Mouse (Mus musculus) midbrain, embryonic 10.5 days (tissue): ENCODE measurements at regions not wholly inside any gene's neighbourhood (a gene's known extent, or its start where the extent isn't known, plus 50 kb on each side); places are given as distances from the start of the nearest gene placed in this dataset.
A peak's percentile ranks its signal among the peaks of the same experiment; 100 is the strongest.

Source experiments
- DNase-seq: peaks from one replicate; pipeline ENCODE4 v3.0.0-alpha.2; 2017; ENCODE audit warnings: low spot score
- H3K27ac ChIP-seq: fragments of 300-500 bp; sonication (generic); replicated peaks from 2 replicates; pipeline ENCODE4 v1.5.1; 2016; ENCODE audit warnings: mild to moderate bottlenecking
- H3K27me3 ChIP-seq: fragments of 300-500 bp; sonication (generic); 2 replicates; pipeline ENCODE4 v1.6.1; 2016; ENCODE audit warnings: low read depth, mild to moderate bottlenecking; ENCODE audit not compliant: poor library complexity, severe bottlenecking
- H3K36me3 ChIP-seq: fragments of 300-500 bp; sonication (generic); 2 replicates; pipeline ENCODE4 v1.6.1; 2016; ENCODE audit warnings: mild to moderate bottlenecking, moderate library complexity
- H3K4me1 ChIP-seq: fragments of 300-500 bp; sonication (generic); 2 replicates; pipeline ENCODE4 v1.6.1; 2016
- H3K4me3 ChIP-seq: fragments of 300-500 bp; sonication (generic); 2 replicates; pipeline ENCODE4 v1.5.1; 2016; ENCODE audit warnings: mild to moderate bottlenecking, moderate library complexity
- H3K9me3 ChIP-seq: fragments of 300-500 bp; sonication (generic); replicated peaks from 2 replicates; pipeline ENCODE4 v1.6.1; 2016; ENCODE audit warnings: mild to moderate bottlenecking
- WGBS: fragments of 180-500 bp; shearing (Covaris S2); methylation state at CpG from one replicate; pipeline ENCODE4 v1.1.7; 2016; 5-methylcytosine and 5-hydroxymethylcytosine counted together

GRCm38 (mm10) chr17:64229225-64229976 lies 102.3 kb downstream of the Pja2 start:
- no peak overlapping the region for H3K4me3 ChIP-seq
- H3K9me3 ChIP-seq: no peaks in the 10 kb centered on the region
- H3K4me1 ChIP-seq: no peaks in the 10 kb centered on the region
- DNase-seq: no peak
- 83% methylated on average over 5 of the region's 5 CpGs for WGBS
- H3K27me3 ChIP-seq: no peaks in the 10 kb centered on the region
- no peaks in the 10 kb centered on the region for H3K36me3 ChIP-seq
- no peak overlapping the region for H3K27ac ChIP-seq

- peaks cover 5% of the 10 kb centered on the region for H3K4me1 ChIP-seq
- 21% methylated on average over 7 of the region's 7 CpGs for WGBS
- no peaks in the 10 kb centered on the region for H3K36me3 ChIP-seq
- no peaks in the 10 kb centered on the region for H3K9me3 ChIP-seq
- H3K27ac ChIP-seq: 0 out of 2 replicates have a peak overlapping the region, but pooled peaks have one; percentile 13
- peak; percentile 26 for DNase-seq
- H3K4me3 ChIP-seq: no peak overlapping the region
- no peaks in the 10 kb centered on the region for H3K27me3 ChIP-seq
Observed at GRCm38 (mm10) chr17:64214599-64214998, 117.1 kb downstream of the Pja2 start.

GRCm38 (mm10) chr17:64213251-64213650 lies 118.5 kb downstream of the Pja2 start:
- Histone ChIP-seq H3K27ac (no peak overlapping the region), H3K36me3 (no peaks in the 10 kb centered on the region), H3K27me3 (no peaks in the 10 kb centered on the region), H3K4me1 (peaks cover 5% of the 10 kb centered on the region), H3K4me3 (no peak overlapping the region), H3K9me3 (no peaks in the 10 kb centered on the region)
- 87% methylated on average over 4 of the region's 4 CpGs for WGBS
- DNase-seq: no peak

GRCm38 (mm10) chr17:64211281-64211680 lies 120.4 kb downstream of the Pja2 start:
- 92% methylated on average over 8 of the region's 8 CpGs for WGBS
- H3K4me1 ChIP-seq: peaks cover 5% of the 10 kb centered on the region
- H3K4me3 ChIP-seq: no peak overlapping the region
- H3K36me3 ChIP-seq: no peaks in the 10 kb centered on the region
- no peaks in the 10 kb centered on the region for H3K27me3 ChIP-seq
- no peak for DNase-seq
- no peak overlapping the region for H3K27ac ChIP-seq
- no peaks in the 10 kb centered on the region for H3K9me3 ChIP-seq

- peaks cover 9% of the 10 kb centered on the region for H3K4me1 ChIP-seq
- no peaks in the 10 kb centered on the region for H3K36me3 ChIP-seq
- H3K4me3 ChIP-seq: no peak overlapping the region
- WGBS: 85% methylated on average over 5 of the region's 5 CpGs
- H3K27me3 ChIP-seq: no peaks in the 10 kb centered on the region
- no peaks in the 10 kb centered on the region for H3K9me3 ChIP-seq
- no peak for DNase-seq
- H3K27ac ChIP-seq: no peak overlapping the region
Observed at GRCm38 (mm10) chr17:64210366-64210765, 121.3 kb downstream of the Pja2 start.

- H3K9me3 ChIP-seq: no peaks in the 10 kb centered on the region
- H3K36me3 ChIP-seq: no peaks in the 10 kb centered on the region
- H3K27me3 ChIP-seq: no peaks in the 10 kb centered on the region
- H3K4me1 ChIP-seq: peaks cover 8% of the 10 kb centered on the region
- no peak overlapping the region for H3K4me3 ChIP-seq
- WGBS: 92% methylated on average over 10 of the region's 10 CpGs
- H3K27ac ChIP-seq: no peak overlapping the region
- no peak for DNase-seq
Observed at GRCm38 (mm10) chr17:64209640-64210039, 122.1 kb downstream of the Pja2 start.

GRCm38 (mm10) chr17:64208152-64208855 lies 123.4 kb downstream of the Pja2 start:
- DNase-seq: no peak
- Histone ChIP-seq H3K27me3 (no peaks in the 10 kb centered on the region), H3K36me3 (no peaks in the 10 kb centered on the region), H3K4me3 (no peak overlapping the region), H3K4me1 (peaks cover 4% of the 10 kb centered on the region; the same call in 1 of the 2 replicates), H3K9me3 (no peaks in the 10 kb centered on the region), H3K27ac (no peak overlapping the region)
- 93% methylated on average over 13 of the region's 13 CpGs for WGBS

GRCm38 (mm10) chr17:64206196-64206718 lies 125.5 kb downstream of the Pja2 start:
- peaks cover 4% of the 10 kb centered on the region; the same call in 1 of the 2 replicates for H3K4me1 ChIP-seq
- H3K27ac ChIP-seq: no peak overlapping the region
- H3K36me3 ChIP-seq: no peaks in the 10 kb centered on the region
- no peak for DNase-seq
- H3K9me3 ChIP-seq: no peaks in the 10 kb centered on the region
- 81% methylated on average over 14 of the region's 14 CpGs for WGBS
- H3K4me3 ChIP-seq: no peak overlapping the region
- H3K27me3 ChIP-seq: no peaks in the 10 kb centered on the region

- DNase-seq: no peak
- H3K36me3 ChIP-seq: no peaks in the 10 kb centered on the region
- no peaks in the 10 kb centered on the region for H3K27me3 ChIP-seq
- WGBS: 82% methylated on average over 7 of the region's 7 CpGs
- H3K9me3 ChIP-seq: no peaks in the 10 kb centered on the region
- H3K4me1 ChIP-seq: peaks cover 4% of the 10 kb centered on the region; the same call in 1 of the 2 replicates
- H3K27ac ChIP-seq: no peak overlapping the region
- no peak overlapping the region for H3K4me3 ChIP-seq
Observed at GRCm38 (mm10) chr17:64203611-64204010, 128.1 kb downstream of the Pja2 start.

- H3K4me3 ChIP-seq: no peak overlapping the region
- H3K27ac ChIP-seq: no peak overlapping the region
- no peak for DNase-seq
- H3K4me1 ChIP-seq: peaks cover 4% of the 10 kb centered on the region; the same call in 1 of the 2 replicates
- H3K9me3 ChIP-seq: no peaks in the 10 kb centered on the region
- WGBS: 87% methylated on average over 6 of the region's 6 CpGs
- H3K27me3 ChIP-seq: no peaks in the 10 kb centered on the region
- H3K36me3 ChIP-seq: no peaks in the 10 kb centered on the region
Observed at GRCm38 (mm10) chr17:64202248-64202647, 129.5 kb downstream of the Pja2 start.

- H3K27me3 ChIP-seq: no peaks in the 10 kb centered on the region
- H3K36me3 ChIP-seq: no peaks in the 10 kb centered on the region
- H3K9me3 ChIP-seq: no peaks in the 10 kb centered on the region
- 94% methylated on average over 5 of the region's 5 CpGs for WGBS
- DNase-seq: no peak
- peaks cover 4% of the 10 kb centered on the region; the same call in 1 of the 2 replicates for H3K4me1 ChIP-seq
- no peak overlapping the region for H3K27ac ChIP-seq
- H3K4me3 ChIP-seq: no peak overlapping the region
Observed at GRCm38 (mm10) chr17:64201609-64202008, 130.1 kb downstream of the Pja2 start.

- no peaks in the 10 kb centered on the region for H3K4me1 ChIP-seq
- DNase-seq: no peak
- H3K27me3 ChIP-seq: no peaks in the 10 kb centered on the region
- H3K36me3 ChIP-seq: no peaks in the 10 kb centered on the region
- H3K9me3 ChIP-seq: no peaks in the 10 kb centered on the region
- 93% methylated on average over 14 of the region's 14 CpGs for WGBS
- H3K27ac ChIP-seq: no peak overlapping the region
- H3K4me3 ChIP-seq: no peak overlapping the region
Observed at GRCm38 (mm10) chr17:64200092-64200877, 131.4 kb downstream of the Pja2 start.
